Mouse (Mus musculus): ENCODE results near the gene Tatdn2. TPM values are rescaled to one million over a fixed set of nuclear protein-coding genes. Genes with fewer than 3 reads are reported as not detected.

The Tatdn2 gene
- 1 to 10 TPM; 8.0 to 8.2 TPM for polyA plus RNA-seq (2017; shearing (Covaris generic))

GRCm38 (mm10) chr6:113696582-113697221 is at the start of gene Tatdn2:
TSS of gene Tatdn2 (plus strand) at chr6:113697050.

GRCm38 (mm10) chr6:113719878-113720277 is 23.0 kb downstream of the Tatdn2 start, which contains the start of gene Ghrl:
TSS of gene Ghrl (minus strand) at chr6:113719880.

GRCm38 (mm10) chr6:113740236-113741217 is 43.7 kb downstream of the Tatdn2 start, which contains the start of gene Sec13:
TSS of gene Sec13 (minus strand) at chr6:113740743.

Other genes with a start within 250 kb of the Tatdn2 start
- gene Il17re, start 238.6 kb upstream of the Tatdn2 start, polyA plus RNA-seq (2017; shearing (Covaris generic)): 1 to 10 TPM in 1 of 2 experiments, under 1 TPM in 1; 0.54 to 7.3 TPM
- under 1 TPM; 0.31 to 0.89 TPM for gene Il17rc, start 225.6 kb upstream of the Tatdn2 start, polyA plus RNA-seq (2017; shearing (Covaris generic))
- 10 to 100 TPM in 1 of 2 experiments, 1 to 10 TPM in 1; 9.9 to 12.6 TPM for gene Creld1, start 213.8 kb upstream of the Tatdn2 start, polyA plus RNA-seq (2017; shearing (Covaris generic))
- under 1 TPM; 0.35 to 0.73 TPM for gene Prrt3, start 195.1 kb upstream of the Tatdn2 start, polyA plus RNA-seq (2017; shearing (Covaris generic))
- 10 to 100 TPM; 82.2 to 89.7 TPM for gene Emc3, start 165.4 kb upstream of the Tatdn2 start, polyA plus RNA-seq (2017; shearing (Covaris generic))
- 1 to 10 TPM; 3.4 to 6.1 TPM for gene Fancd2, start 165.4 kb upstream of the Tatdn2 start, polyA plus RNA-seq (2017; shearing (Covaris generic))
- gene Fancd2os, start 96.3 kb upstream of the Tatdn2 start, polyA plus RNA-seq (2017; shearing (Covaris generic)): not detected
- gene Brk1, start 92.3 kb upstream of the Tatdn2 start, polyA plus RNA-seq (2017; shearing (Covaris generic)): 100 to 1,000 TPM; 225 to 236 TPM
- gene Vhl, start 73.1 kb upstream of the Tatdn2 start, polyA plus RNA-seq (2017; shearing (Covaris generic)): 10 to 100 TPM; 28.3 to 29.5 TPM
- 10 to 100 TPM; 41.7 to 44.1 TPM for gene Irak2, start 58.6 kb upstream of the Tatdn2 start, polyA plus RNA-seq (2017; shearing (Covaris generic))
- gene Ghrl, start 22.8 kb downstream of the Tatdn2 start, polyA plus RNA-seq (2017; shearing (Covaris generic)): under 1 TPM in 1 of 2 experiments, not detected in 1; 0.30 TPM
- gene Sec13, start 43.7 kb downstream of the Tatdn2 start, polyA plus RNA-seq (2017; shearing (Covaris generic)): 100 to 1,000 TPM; 162 to 166 TPM